Mouse (Mus musculus) lung, postnatal 36 days (tissue): ENCODE data around the gene Brat1.

Experiments used
- DNase-seq: peaks from one replicate; pipeline ENCODE4 v3.0.0; 2022; ENCODE audit warnings: mixed read lengths

The Brat1 gene

DNA sequence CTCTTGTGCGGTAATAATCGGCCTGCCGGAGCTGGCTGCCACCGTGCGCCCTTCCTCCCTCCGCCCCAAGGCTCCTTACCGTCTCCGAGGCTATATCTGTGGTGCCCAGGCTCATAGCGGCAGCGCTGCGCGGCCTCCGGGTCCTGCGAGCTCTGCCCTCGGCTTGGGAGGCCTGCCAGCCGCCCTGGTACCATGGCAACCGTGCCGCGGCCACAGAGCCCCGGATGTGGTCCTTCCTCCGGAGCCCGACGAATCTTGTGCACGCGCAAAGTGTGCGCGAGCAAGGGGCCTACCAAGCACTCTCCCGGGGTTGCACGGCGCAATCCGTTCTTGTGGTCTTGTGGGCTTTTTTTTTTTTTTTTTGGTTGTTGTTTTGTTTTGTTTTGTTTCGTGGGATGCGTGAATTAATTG is 2.7 kb upstream of the Brat1 start, which contains the start of gene Iqce:
Gene Iqce, minus strand, starts transcription at position 276 of the 411 bp plus-strand sequence.
- peak; percentile 96 for DNase-seq

DNA sequence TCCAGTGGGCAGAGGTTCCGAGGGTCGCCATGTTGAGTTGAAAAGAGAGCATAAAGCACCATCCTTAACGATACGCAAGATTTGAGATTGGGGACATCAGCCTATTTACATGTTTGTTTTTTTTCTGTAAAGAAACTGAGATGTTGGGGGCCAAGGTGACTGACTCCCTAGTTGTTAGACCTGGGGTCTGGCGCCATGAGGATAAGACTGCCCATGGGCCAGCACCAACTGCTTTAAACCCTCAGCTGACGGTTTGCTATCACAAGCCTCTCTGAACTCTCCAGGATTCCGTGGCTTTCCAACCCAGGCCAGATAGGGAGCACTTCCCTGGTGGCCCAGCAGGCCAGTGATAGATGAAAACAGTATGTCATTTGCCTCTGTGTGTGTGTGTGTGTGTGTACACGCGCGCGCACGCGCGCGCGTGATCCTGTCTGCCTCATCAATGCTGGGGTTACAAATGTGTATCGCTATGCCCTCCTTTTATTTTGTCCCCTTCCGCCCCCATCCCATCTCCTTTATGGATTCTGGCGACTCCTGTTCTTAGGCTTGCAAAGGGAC is 2.1 kb upstream of the Brat1 start:
- no peak for DNase-seq

GRCm38 (mm10) chr5:140703480-140704377 is 1.1 kb upstream of the Brat1 start:
- no peak for DNase-seq

DNA sequence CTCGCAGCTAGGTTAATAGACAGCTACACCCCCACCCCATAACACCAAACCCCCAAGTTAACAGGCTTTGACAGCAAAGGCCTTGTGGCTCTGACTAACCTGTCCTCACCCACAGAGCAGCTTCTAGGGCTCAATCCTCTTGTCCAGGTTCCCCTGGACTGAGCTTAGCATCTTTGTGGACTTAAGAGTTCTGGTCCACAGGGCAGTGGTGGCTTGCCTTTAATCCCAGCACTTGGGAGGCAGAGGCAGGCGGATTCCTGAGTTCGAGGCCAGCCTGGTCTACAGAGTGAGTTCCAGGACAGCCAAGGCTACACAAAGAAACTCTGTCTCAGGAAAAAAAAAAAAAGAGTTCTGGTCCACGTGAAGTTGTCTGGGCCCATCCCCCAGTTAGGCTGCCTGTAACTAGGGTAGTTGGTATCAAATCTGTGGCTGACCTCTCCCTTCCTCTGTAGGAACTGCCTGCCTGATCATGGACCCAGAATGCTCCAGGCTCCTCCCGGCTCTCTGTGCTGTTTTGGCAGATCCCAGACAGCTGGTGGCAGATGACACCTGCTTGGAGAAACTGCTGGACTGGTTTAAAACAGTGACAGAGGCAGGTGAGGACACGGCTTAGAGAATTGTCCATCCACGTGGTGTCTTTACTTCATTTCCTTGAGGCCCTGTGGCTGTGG is 825 bp downstream of the Brat1 start:
- DNase-seq = peak; percentile 25

- DNase-seq = no peak
These were observed 5.5 kb downstream of the Brat1 start for GRCm38 (mm10) chr5:140710315-140710714.

DNA sequence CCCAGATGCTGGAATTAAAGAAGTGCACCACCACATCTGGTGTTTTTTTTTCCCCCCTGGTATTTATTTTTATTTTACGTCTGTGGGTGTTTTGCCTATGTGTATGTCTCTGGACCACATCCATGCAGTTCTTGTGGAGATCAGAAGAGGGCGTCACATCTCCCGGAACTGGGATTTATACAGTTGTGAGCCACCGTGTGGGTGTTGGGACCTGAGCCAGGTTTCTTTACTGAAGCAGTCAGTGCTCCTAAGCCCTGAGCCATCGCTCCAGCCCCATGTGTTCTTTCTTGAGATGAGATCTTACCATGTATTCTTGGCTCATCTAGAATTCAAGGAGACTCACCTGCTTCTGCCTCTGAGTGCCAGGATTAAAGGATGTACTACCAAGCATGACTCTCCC is 6.2 kb downstream of the Brat1 start:
- no peak for DNase-seq

DNA sequence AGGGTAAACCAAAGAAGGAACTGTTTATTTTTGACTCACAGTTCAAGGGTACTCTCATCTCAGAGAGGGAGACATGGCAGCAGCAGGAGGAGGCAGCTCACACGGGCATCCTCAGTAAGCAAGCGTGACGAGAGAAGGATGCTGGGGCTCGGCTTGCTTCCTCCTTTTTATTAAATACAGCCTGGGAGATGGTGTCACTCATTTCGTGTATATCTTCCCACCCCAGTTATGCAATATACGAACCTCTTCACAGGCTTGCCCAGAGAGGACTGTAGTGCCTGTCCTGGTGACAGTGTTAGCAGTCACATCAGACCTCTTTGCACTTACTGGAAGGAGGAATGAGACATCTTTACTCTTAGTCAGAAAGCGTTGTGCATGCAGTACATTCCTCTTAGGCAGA is 16.0 kb downstream of the Brat1 start:
- DNase-seq = no peak

- no peak for DNase-seq
These were observed 17.3 kb downstream of the Brat1 start for GRCm38 (mm10) chr5:140722121-140722520.

DNA sequence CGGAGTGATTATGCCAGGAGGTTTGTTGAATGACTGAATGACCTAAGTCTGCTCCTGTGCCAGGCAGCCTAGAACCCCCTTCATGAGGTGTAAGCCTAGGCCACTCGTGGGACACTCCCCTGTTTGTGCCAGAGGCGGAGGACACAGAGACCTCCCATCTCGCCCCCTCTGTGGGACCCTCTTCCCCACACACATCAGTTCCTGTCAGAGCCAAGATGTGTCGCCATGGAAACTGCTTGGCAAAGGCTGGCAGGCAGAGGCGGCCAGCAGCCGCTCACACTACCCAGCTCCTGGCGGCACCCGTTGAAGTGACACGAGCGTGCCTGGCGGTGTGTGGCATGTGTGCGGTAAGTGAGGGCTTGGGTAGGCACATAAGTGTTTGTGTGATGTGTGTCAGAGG is 19.0 kb downstream of the Brat1 start, which contains the start of gene Amz1:
Gene Amz1, plus strand, starts transcription at position 306 of the 400 bp plus-strand sequence.
- no peak for DNase-seq

DNA sequence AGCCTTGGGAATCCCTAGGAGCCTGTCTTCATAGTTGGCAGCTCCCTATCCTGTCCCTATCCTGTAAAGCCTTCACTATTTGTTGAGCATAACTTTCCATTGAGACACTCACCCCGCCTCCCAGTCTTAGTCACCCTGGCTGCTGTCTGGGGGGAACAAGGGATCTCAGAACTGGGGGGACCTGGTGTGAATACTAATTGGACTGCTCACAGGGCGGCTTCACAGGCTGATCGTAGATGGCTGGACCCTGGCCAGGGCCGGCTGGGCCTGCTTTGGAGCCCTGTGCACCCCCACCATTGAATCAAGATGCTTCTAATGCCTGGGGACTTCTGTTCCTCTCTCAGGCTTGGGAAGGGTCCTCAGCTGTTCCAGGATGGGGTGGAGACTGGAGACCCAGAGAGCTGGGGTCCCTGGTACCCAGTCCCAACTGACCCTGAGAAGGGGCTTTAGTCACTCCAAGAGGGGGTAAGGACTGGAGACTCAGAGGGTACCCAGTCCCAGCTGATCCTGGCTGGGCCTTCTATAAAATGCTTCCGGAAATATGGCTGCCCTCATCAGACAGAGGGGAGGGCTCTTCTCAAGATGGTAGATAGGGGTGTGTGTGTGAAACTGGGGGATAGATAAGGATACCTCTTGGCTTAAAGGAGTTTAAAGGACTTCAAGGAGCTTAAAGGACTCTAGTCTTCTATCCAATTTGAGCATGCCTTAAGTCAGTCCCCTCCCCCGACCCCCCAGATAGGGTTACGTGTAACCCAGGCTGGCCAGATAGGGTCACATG is 21.4 kb downstream of the Brat1 start:
- no peak for DNase-seq

DNA sequence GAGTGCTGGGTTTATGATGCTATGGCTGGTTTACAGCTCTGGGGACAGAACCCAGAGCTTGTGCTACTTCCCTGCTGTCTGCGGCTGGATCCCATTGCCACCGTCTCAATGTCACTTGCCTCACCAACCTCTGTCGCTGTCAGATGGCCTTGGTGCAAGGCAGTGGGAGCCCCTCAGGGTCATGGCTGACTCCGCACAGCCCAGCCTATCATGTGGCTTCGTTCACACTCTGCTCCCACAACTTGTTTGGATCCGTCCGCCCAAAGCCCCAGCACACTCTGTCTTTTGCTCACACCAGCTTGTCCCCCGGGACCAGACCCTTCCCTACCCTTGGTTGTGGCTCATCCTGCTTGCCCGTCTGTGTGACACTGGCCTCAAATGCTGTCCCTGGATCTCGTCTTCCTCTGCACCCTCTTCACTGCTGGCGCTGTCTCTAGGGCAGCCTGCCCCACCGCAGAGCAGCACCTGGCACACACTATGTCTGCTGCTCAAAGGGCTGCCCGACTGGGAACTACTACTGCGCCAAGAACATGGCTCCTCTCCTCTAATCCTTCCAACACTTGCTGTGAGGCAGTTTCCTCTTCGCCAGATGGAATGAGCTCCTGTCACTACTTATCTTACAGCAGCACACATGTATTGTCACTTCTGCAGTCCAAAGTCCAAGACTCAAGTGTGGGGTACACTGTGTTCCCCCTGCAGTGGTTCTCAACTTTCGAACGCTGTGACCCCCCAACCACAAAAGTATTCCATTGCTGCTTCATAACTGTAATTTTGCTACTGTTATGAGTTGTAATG is 22.3 kb downstream of the Brat1 start:
- no peak for DNase-seq

DNA sequence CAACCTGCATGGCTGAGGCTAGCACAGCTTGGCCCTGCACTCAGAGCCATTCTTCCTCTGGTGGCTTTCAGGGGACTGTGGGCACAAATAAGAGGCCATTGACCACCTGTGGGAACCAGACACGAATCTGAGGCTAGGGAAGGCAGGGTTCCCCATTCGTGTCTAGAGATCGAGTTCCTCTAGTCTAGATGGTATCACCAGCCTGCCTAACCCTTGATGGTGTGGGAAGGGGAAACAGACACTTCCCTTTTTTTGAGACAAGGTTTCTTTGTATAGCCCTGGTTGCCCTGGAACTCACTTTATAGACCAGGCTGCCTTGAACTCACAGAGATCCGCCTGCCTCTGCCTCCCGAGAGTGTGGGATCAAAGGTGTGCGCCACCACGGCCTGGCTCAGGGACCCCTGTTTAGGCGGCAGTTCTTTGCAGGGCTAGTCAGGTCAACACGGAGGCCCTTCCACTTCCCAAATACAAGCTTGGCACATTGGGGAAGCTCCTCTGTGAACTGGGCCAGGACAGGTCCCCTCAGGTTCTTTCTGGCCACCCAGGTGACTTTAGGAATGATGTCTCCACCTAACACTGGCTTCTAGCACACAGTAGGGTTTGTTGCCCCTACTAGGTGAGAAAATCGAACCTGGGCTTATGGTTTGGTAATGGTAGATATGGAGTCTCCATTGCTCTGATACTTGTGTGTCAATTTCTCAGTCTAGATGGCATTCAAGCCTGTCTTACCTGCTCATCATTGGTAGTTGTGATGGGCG is 26.4 kb downstream of the Brat1 start:
- DNase-seq = peak; percentile 57

GRCm38 (mm10) chr5:140732195-140732594 is 27.4 kb downstream of the Brat1 start:
- peak; percentile 15 for DNase-seq

- DNase-seq = peak; percentile 67
These were observed 28.5 kb downstream of the Brat1 start for GRCm38 (mm10) chr5:140733336-140733735.

GRCm38 (mm10) chr5:140735297-140735696 is 30.5 kb downstream of the Brat1 start:
- DNase-seq = peak; percentile 80

DNA sequence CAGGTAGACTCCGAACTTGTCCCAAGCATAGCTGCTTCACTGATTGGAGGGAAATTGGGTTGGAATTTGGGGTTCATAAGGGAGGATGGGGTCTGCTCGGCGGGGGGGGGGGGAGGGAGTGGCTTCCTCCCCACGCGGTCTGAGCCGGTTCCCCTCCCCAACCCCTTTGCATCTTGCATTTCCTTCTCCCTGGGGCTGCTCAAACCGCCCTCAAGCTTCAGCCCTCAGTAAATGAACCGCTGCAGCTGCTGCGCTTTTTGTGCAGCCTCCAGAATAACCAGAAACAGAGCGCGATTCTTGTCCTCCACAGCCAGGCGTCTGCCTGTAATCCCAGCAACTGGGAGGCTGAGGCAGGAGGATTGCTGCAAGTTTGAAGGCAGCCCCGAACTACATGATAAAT is 31.4 kb downstream of the Brat1 start:
- DNase-seq = peak; percentile 12

DNA sequence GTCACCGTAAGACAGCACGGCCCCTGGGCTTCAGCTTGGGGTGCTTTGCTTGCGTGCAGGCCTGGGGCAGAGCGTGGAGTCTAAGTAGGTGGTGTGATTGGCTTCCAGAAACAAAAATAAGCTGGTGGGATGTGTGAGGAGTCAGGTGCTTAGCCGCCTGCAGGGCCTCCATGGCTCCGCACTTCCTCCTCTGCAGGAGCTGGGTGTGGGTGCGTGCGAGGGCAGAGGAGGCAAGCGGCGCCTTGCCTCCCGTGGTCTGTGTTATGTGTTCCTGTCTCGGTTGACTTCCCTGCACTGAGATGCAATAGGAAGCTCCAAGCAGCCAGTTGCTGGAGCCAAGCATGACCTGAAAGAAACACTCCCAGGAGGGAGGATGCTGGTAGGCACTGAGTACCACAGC is 35.0 kb downstream of the Brat1 start:
- DNase-seq = peak; percentile 44

DNA sequence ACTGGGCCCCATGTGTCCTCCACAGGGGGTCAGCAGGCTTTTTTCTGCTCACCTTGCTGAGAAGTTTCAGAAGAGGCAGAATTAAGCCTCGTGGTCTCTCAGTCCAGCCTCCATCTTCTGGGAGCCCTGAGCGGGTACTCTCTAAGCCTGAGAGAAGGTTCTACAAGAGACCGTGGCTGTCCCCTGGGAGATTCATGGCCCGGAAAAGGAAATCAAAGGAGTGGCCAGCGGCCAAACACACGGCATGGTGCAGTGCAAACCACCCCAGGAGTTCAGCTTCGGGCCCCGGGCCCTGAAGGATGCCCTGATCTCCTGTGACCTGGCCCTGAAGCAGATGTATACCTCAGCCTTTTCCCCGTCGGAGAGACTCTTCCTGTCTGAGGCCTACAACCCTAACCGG is 36.2 kb downstream of the Brat1 start:
- no peak for DNase-seq

- peak; percentile 55 for DNase-seq
These were observed 37.1 kb downstream of the Brat1 start for GRCm38 (mm10) chr5:140741877-140742276.

GRCm38 (mm10) chr5:140743706-140744131 is 38.9 kb downstream of the Brat1 start:
- no peak for DNase-seq

DNA sequence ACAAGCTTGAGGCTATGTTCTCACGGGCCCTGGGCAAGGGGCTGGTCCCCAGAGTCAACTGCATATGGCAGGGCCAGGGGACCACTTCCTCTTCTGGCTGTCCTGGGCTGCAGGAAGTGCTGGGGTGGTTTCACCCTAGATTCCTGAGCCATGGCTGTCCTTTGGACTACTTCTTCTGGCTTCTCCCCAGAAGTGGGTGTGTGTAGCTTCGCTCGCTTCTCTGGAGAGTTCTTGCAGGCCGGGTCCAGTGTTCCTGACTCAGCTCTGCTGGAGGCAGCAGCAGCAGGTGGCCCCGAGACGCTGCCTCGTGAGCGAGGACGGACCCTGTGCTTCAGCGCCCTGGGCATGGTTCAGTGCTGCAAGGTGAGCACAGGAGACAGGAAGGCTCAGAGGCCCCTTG is 43.6 kb downstream of the Brat1 start:
- DNase-seq = peak; percentile 49
